Mouse (Mus musculus): ENCODE data around the gene R3hdm2. TPM values are rescaled to one million over a fixed set of nuclear protein-coding genes. Genes with fewer than 3 reads are reported as not detected.

Gene R3hdm2
- polyA plus RNA-seq, 1 experiment from 2014 or later, result 33.3 TPM

DNA sequence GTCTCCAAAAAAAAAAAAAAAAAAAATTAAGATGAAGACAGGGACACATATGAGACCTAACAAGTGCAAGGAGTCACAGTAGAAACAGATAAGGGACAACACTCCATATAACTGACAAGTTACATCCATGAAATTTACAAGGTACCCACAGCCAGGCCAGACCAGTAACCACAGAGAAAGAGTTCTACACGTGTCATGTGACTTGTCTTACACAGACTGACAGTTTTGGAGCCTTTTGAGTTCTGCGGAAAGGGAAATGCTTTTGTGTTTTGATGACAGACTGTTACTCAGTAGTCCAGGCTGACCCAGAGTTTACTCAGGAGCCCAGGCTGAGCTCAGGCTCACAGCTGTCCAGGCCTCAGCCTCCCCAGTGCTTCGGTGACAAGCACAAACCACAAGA, 37.1 kb upstream of the R3hdm2 start:
- H3K27me3 ChIP-seq (ENCODE audit: insufficient read depth, poor library complexity, severe bottlenecking), result peaks cover 28% of the 10 kb centered on the region
- H3K4me3 ChIP-seq, result no peak overlapping the region
- H3K27ac ChIP-seq, result no peak overlapping the region
- no peak for DNase-seq (ENCODE audit: low spot score)
- WGBS, result 69% methylated on average over 3 of the region's 3 CpGs
- no peaks in the 10 kb centered on the region for H3K36me3 ChIP-seq
- H3K9me3 ChIP-seq, result no peaks in the 10 kb centered on the region
- H3K4me1 ChIP-seq, result peaks cover 37% of the 10 kb centered on the region

- DNase-seq (ENCODE audit: low spot score), result no peak
- H3K9me3 ChIP-seq, result no peaks in the 10 kb centered on the region
- no peaks in the 10 kb centered on the region for H3K36me3 ChIP-seq
Observed at GRCm38 (mm10) chr10:127346173-127346572, 34.0 kb upstream of the R3hdm2 start.

GRCm38 (mm10) chr10:127348957-127349356, 31.2 kb upstream of the R3hdm2 start:
- peaks cover 19% of the 10 kb centered on the region for H3K4me1 ChIP-seq
- no peak for DNase-seq (ENCODE audit: low spot score)
- H3K27ac ChIP-seq, result no peak overlapping the region
- 67% methylated on average over 4 of the region's 4 CpGs for WGBS
- H3K36me3 ChIP-seq, result no peaks in the 10 kb centered on the region
- H3K9me3 ChIP-seq, result no peaks in the 10 kb centered on the region
- no peak overlapping the region for H3K4me3 ChIP-seq
- H3K27me3 ChIP-seq (ENCODE audit: insufficient read depth, poor library complexity, severe bottlenecking), result peaks cover 12% of the 10 kb centered on the region

More at GRCm38 (mm10) chr10:127346173-127346572, 34.0 kb upstream of the R3hdm2 start:
- Histone ChIP-seq H3K4me1 (peaks cover 26% of the 10 kb centered on the region), H3K27me3 (ENCODE audit: insufficient read depth, poor library complexity, severe bottlenecking) (peaks cover 14% of the 10 kb centered on the region; the same call in 1 of the 2 replicates), H3K4me3 (no peak overlapping the region), H3K27ac (no peak overlapping the region)
- WGBS, result 78% methylated on average over 3 of the region's 3 CpGs

DNA sequence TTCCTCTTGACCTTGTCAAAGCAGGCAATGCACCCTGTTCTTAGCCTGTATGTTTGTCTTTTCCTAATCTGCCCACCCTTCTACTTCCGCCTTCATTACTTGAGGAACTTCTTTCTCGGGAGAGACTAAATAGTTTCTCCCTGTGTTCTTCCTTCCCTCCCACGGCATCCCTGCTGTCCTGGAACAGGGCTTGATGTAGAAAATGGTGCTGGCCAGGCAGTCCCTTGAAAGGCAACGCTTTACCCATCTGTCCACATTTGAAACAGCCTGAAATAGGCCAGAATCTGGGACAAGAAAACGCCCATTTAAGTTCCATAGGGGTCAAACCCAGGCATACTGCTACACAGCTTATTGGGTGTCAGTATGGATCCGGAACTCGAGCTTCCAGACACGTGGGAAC, 30.3 kb upstream of the R3hdm2 start:
- H3K4me1 ChIP-seq, result peaks cover 19% of the 10 kb centered on the region
- no peak for DNase-seq (ENCODE audit: low spot score)

GRCm38 (mm10) chr10:127350594-127351284, 29.4 kb upstream of the R3hdm2 start:
- Histone ChIP-seq H3K9me3 (no peaks in the 10 kb centered on the region), H3K27me3 (ENCODE audit: insufficient read depth, poor library complexity, severe bottlenecking) (peaks cover 22% of the 10 kb centered on the region), H3K36me3 (no peaks in the 10 kb centered on the region), H3K27ac (peak overlapping the region; percentile 12), H3K4me3 (peak overlapping the region; percentile 46), H3K4me1 (peaks cover 19% of the 10 kb centered on the region)
- WGBS, result 11% methylated on average over 24 of the region's 24 CpGs
- peak; percentile 85 for DNase-seq (ENCODE audit: low spot score)

More for the DNA sequence above, 30.3 kb upstream of the R3hdm2 start:
- Histone ChIP-seq H3K27ac (no peak overlapping the region), H3K36me3 (no peaks in the 10 kb centered on the region), H3K27me3 (ENCODE audit: insufficient read depth, poor library complexity, severe bottlenecking) (peaks cover 19% of the 10 kb centered on the region), H3K4me3 (no peak overlapping the region), H3K9me3 (no peaks in the 10 kb centered on the region)
- WGBS, result 78% methylated on average over 8 of the region's 8 CpGs

DNA sequence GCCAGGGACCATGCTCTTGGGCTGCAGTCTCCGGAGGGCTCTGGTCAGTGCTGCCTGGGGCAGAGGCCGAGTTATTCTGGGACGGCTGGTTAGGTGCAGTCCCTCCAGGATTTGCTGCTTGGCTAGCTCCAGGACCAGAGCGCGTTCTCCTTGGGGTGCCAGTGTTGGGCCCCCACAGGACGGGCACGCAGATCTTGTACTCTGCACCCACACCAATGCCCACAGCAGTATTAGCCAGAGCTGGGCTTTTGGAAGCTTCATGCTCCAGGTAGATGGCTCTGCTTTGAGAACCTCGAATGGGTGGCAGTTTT, 28.9 kb upstream of the R3hdm2 start:
- H3K27ac ChIP-seq, result no peak overlapping the region
- no peak for DNase-seq (ENCODE audit: low spot score)
- 77% methylated on average over 8 of the region's 8 CpGs for WGBS
- 0 out of 2 replicates have a peak overlapping the region, but pooled peaks have one; percentile 46 for H3K4me3 ChIP-seq
- peaks cover 22% of the 10 kb centered on the region for H3K27me3 ChIP-seq (ENCODE audit: insufficient read depth, poor library complexity, severe bottlenecking)
- H3K4me1 ChIP-seq, result peaks cover 19% of the 10 kb centered on the region
- H3K36me3 ChIP-seq, result no peaks in the 10 kb centered on the region
- H3K9me3 ChIP-seq, result no peaks in the 10 kb centered on the region

DNA sequence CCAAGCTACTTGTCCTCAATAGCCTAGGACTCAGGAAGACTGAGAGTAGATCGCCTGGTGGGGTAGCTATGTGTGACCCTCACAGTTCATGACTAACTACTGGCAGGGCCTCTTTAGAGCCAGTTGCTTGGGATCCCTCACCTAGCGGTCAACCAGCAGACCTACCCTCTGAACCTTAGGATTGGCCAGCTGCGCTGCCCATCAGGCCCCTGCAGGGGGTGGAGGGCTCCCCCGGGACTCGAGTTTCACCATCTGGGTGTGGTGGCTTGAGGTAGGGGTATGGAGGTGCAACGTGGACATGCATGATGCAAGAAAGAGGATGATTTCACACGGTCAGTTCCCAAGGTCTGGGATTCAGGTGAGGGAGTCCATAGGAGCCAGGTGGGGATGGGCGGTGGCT, 28.4 kb upstream of the R3hdm2 start:
- DNase-seq (ENCODE audit: low spot score), result no peak
- no peak overlapping the region for H3K27ac ChIP-seq
- H3K4me1 ChIP-seq, result peaks cover 19% of the 10 kb centered on the region
- 57% methylated on average over 8 of the region's 8 CpGs for WGBS
- H3K27me3 ChIP-seq (ENCODE audit: insufficient read depth, poor library complexity, severe bottlenecking), result peaks cover 22% of the 10 kb centered on the region
- no peaks in the 10 kb centered on the region for H3K36me3 ChIP-seq
- H3K4me3 ChIP-seq, result no peak overlapping the region
- no peaks in the 10 kb centered on the region for H3K9me3 ChIP-seq

GRCm38 (mm10) chr10:127352187-127352586, 27.9 kb upstream of the R3hdm2 start:
- Histone ChIP-seq H3K4me3 (no peak overlapping the region), H3K9me3 (no peaks in the 10 kb centered on the region), H3K36me3 (no peaks in the 10 kb centered on the region), H3K4me1 (peaks cover 19% of the 10 kb centered on the region), H3K27ac (no peak overlapping the region), H3K27me3 (ENCODE audit: insufficient read depth, poor library complexity, severe bottlenecking) (peaks cover 22% of the 10 kb centered on the region)
- DNase-seq (ENCODE audit: low spot score), result no peak
- WGBS, result 92% methylated on average over 9 of the region's 9 CpGs

GRCm38 (mm10) chr10:127352766-127353165, 27.4 kb upstream of the R3hdm2 start:
- 88% methylated on average over 11 of the region's 11 CpGs for WGBS
- H3K4me1 ChIP-seq, result peaks cover 19% of the 10 kb centered on the region
- H3K36me3 ChIP-seq, result no peaks in the 10 kb centered on the region
- peaks cover 22% of the 10 kb centered on the region for H3K27me3 ChIP-seq (ENCODE audit: insufficient read depth, poor library complexity, severe bottlenecking)
- DNase-seq (ENCODE audit: low spot score), result no peak
- H3K27ac ChIP-seq, result no peak overlapping the region
- H3K4me3 ChIP-seq, result no peak overlapping the region
- H3K9me3 ChIP-seq, result no peaks in the 10 kb centered on the region

DNA sequence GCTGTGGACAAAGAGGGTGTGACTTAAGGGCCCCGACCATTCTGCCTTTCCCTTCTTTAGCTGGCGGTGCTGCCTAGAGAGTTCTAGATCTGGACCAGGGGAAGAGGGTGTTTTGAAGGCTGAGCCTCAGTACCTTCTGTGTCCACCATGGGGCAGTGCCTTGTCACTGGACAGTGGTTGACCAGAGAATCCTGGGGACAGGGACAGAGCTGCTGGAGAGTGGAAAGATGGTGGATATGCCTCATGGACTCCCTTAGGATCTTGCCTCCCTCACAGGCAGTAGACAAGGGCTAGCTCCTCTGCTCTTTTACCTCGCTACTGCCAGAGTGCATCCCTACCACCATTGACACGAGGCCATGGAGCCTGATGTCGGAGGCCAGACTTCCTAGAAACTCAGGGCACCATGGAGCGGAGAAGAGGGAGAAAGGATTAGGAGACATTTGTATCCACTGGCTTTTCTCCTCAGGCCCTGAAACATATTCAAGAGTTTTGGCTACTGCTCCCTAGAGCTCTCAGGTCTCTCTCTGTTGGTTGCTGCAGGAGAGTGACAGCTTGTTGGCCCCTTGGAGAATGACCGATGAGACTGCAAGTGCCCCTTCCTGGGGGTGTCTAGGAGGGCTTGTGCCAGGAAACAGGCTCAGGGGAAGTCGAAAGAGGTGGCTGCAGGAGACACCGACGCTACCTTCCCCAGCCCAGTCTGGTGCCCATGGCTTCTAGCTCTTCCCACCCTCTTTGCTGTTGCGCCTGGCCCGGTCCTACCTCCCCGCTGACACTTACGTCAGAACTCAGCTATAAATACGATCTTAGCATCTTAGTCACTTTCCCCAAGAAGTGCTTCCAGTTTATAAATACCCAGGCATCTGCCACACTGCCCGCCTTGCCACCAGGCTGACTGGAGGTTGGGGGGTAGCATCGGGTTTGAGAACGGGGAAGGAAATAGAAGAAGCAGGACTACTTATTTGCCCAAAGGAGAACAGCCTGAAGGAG, 25.9 kb upstream of the R3hdm2 start, which contains the start of gene Inhbe:
TSS of gene Inhbe (minus strand) at position 503 of the 987 bp plus-strand sequence.
- H3K27ac ChIP-seq, result no peak within 1 kb of the TSS
- peak; percentile 69 for DNase-seq (ENCODE audit: low spot score)
- WGBS, result 83% methylated on average over 18 of the region's 18 CpGs
- no peaks in the 10 kb centered on the region for H3K9me3 ChIP-seq
- no peak within 1 kb of the TSS for H3K4me3 ChIP-seq
- peaks cover 19% of the 10 kb centered on the region for H3K4me1 ChIP-seq
- peaks cover 22% of the 10 kb centered on the region for H3K27me3 ChIP-seq (ENCODE audit: insufficient read depth, poor library complexity, severe bottlenecking)
- H3K36me3 ChIP-seq, result no peaks in the 10 kb centered on the region

- WGBS, result 70% methylated on average over 10 of the region's 10 CpGs
- no peaks in the 10 kb centered on the region for H3K9me3 ChIP-seq
- H3K36me3 ChIP-seq, result no peaks in the 10 kb centered on the region
- H3K4me1 ChIP-seq, result peaks cover 15% of the 10 kb centered on the region
- H3K4me3 ChIP-seq, result no peak overlapping the region
- H3K27me3 ChIP-seq (ENCODE audit: insufficient read depth, poor library complexity, severe bottlenecking), result peaks cover 17% of the 10 kb centered on the region
- no peak overlapping the region for H3K27ac ChIP-seq
- no peak for DNase-seq (ENCODE audit: low spot score)
Observed at GRCm38 (mm10) chr10:127355336-127355735, 24.8 kb upstream of the R3hdm2 start.

GRCm38 (mm10) chr10:127360714-127361113, 19.4 kb upstream of the R3hdm2 start:
- Histone ChIP-seq H3K4me3 (no peak overlapping the region), H3K27ac (no peak overlapping the region), H3K4me1 (no peaks in the 10 kb centered on the region), H3K27me3 (ENCODE audit: insufficient read depth, poor library complexity, severe bottlenecking) (no peaks in the 10 kb centered on the region), H3K9me3 (no peaks in the 10 kb centered on the region), H3K36me3 (no peaks in the 10 kb centered on the region)
- WGBS, result 80% methylated on average over 3 of the region's 3 CpGs
- no peak for DNase-seq (ENCODE audit: low spot score)

- 70% methylated on average over 5 of the region's 5 CpGs for WGBS
- H3K4me3 ChIP-seq, result no peak overlapping the region
- H3K36me3 ChIP-seq, result no peaks in the 10 kb centered on the region
- peaks cover 4% of the 10 kb centered on the region; the same call in 1 of the 2 replicates for H3K4me1 ChIP-seq
- no peak overlapping the region for H3K27ac ChIP-seq
- H3K9me3 ChIP-seq, result no peaks in the 10 kb centered on the region
- no peaks in the 10 kb centered on the region for H3K27me3 ChIP-seq (ENCODE audit: insufficient read depth, poor library complexity, severe bottlenecking)
- no peak for DNase-seq (ENCODE audit: low spot score)
Observed at GRCm38 (mm10) chr10:127367116-127367515, 13.0 kb upstream of the R3hdm2 start.

Data from heart, embryonic 10.5 days (tissue).